Mouse (Mus musculus): Measurements from ENCODE around the gene Ikzf1. TPM values are rescaled to one million over a fixed set of nuclear protein-coding genes. Genes with fewer than 3 reads are reported as not detected.

Ikzf1 gene
- total and polyA plus RNA-seq, 3 experiments = 60.5 to 214 (median 143) TPM

- no peaks in the 10 kb centered on the region for H3K36me3 ChIP-seq (replicated peaks)
- H3K9me3 ChIP-seq (replicated peaks) = no peaks in the 10 kb centered on the region
- ATAC-seq (ENCODE audit: extremely low read depth, insufficient number of reproducible peaks, low FRiP score, poor library complexity, severe bottlenecking) (no peak), DNase-seq (ENCODE audit: low spot score) (no peak)
- no peak overlapping the region for H3K4me3 ChIP-seq (ENCODE audit: low read depth, low read length)
- TF ChIP-seq TAL1 (conservative IDR thresholded peaks at IDR 0.05; ENCODE audit: low read depth, low read length) = no peak
- no peak for TF ChIP-seq GATA2 (IDR thresholded peaks at IDR 0.05; ENCODE audit: borderline replicate concordance, low read depth, low read length)
- TF ChIP-seq CTCF (IDR thresholded peaks at IDR 0.05; ENCODE audit: low read depth, low read length) = no peak
- no peak for TF ChIP-seq GATA1 (IDR thresholded peaks at IDR 0.05; ENCODE audit: borderline replicate concordance, low read length)
- TF ChIP-seq POLR2AphosphoS5 (IDR thresholded peaks at IDR 0.05; ENCODE audit: insufficient replicate concordance, low read depth, low read length) = no peak
- peaks cover 47% of the 10 kb centered on the region for H3K4me1 ChIP-seq (ENCODE audit: insufficient read depth, low read depth, low read length)
- H3K27me3 ChIP-seq (ENCODE audit: insufficient read depth, low read length) = no peaks in the 10 kb centered on the region
These were observed 24.2 kb upstream of the Ikzf1 start for GRCm38 (mm10) chr11:11660651-11661050.

- no peak for TF ChIP-seq POLR2AphosphoS5 (IDR thresholded peaks at IDR 0.05; ENCODE audit: insufficient replicate concordance, low read depth, low read length)
- no peak for TF ChIP-seq CTCF (IDR thresholded peaks at IDR 0.05; ENCODE audit: low read depth, low read length)
- TF ChIP-seq GATA1 (IDR thresholded peaks at IDR 0.05; ENCODE audit: borderline replicate concordance, low read length) = no peak
- no peak for TF ChIP-seq TAL1 (conservative IDR thresholded peaks at IDR 0.05; ENCODE audit: low read depth, low read length)
- TF ChIP-seq GATA2 (IDR thresholded peaks at IDR 0.05; ENCODE audit: borderline replicate concordance, low read depth, low read length) = no peak
- ATAC-seq (ENCODE audit: extremely low read depth, insufficient number of reproducible peaks, low FRiP score, poor library complexity, severe bottlenecking) = no peak
These were observed 17.4 kb upstream of the Ikzf1 start for GRCm38 (mm10) chr11:11667254-11667921.

GRCm38 (mm10) chr11:11667922-11668290, 16.9 kb upstream of the Ikzf1 start:
- H3K4me3 ChIP-seq (ENCODE audit: low read depth, low read length) = no peak overlapping the region
- TF ChIP-seq CTCF (IDR thresholded peaks at IDR 0.05; ENCODE audit: low read depth, low read length) = no peak
- H3K27me3 ChIP-seq (ENCODE audit: insufficient read depth, low read length) = no peaks in the 10 kb centered on the region
- no peak for DNase-seq (ENCODE audit: low spot score)
- no peak for ATAC-seq (ENCODE audit: extremely low read depth, insufficient number of reproducible peaks, low FRiP score, poor library complexity, severe bottlenecking)
- H3K36me3 ChIP-seq (replicated peaks) = no peaks in the 10 kb centered on the region
- H3K9me3 ChIP-seq (replicated peaks) = no peaks in the 10 kb centered on the region
- H3K4me1 ChIP-seq (ENCODE audit: insufficient read depth, low read depth, low read length) = peaks cover 7% of the 10 kb centered on the region

More at GRCm38 (mm10) chr11:11667254-11667921, 17.4 kb upstream of the Ikzf1 start:
- Histone ChIP-seq H3K9me3 (replicated peaks) (no peaks in the 10 kb centered on the region), H3K4me1 (ENCODE audit: insufficient read depth, low read depth, low read length) (peaks cover 7% of the 10 kb centered on the region), H3K36me3 (replicated peaks) (no peaks in the 10 kb centered on the region), H3K4me3 (ENCODE audit: low read depth, low read length) (no peak overlapping the region), H3K27me3 (ENCODE audit: insufficient read depth, low read length) (no peaks in the 10 kb centered on the region)
- no peak for DNase-seq (ENCODE audit: low spot score)

- H3K27me3 ChIP-seq (ENCODE audit: insufficient read depth, low read length) = no peaks in the 10 kb centered on the region
- peaks cover 5% of the 10 kb centered on the region for H3K4me1 ChIP-seq (ENCODE audit: insufficient read depth, low read depth, low read length)
- ATAC-seq (ENCODE audit: extremely low read depth, insufficient number of reproducible peaks, low FRiP score, poor library complexity, severe bottlenecking) = no peak
- TF ChIP-seq GATA2 (IDR thresholded peaks at IDR 0.05; ENCODE audit: borderline replicate concordance, low read depth, low read length) = no peak
- TF ChIP-seq CTCF (IDR thresholded peaks at IDR 0.05; ENCODE audit: low read depth, low read length) = no peak
- no peak for TF ChIP-seq GATA1 (IDR thresholded peaks at IDR 0.05; ENCODE audit: borderline replicate concordance, low read length)
- no peak for TF ChIP-seq TAL1 (conservative IDR thresholded peaks at IDR 0.05; ENCODE audit: low read depth, low read length)
- TF ChIP-seq POLR2AphosphoS5 (IDR thresholded peaks at IDR 0.05; ENCODE audit: insufficient replicate concordance, low read depth, low read length) = no peak
- no peak for DNase-seq (ENCODE audit: low spot score)
- no peak overlapping the region for H3K4me3 ChIP-seq (ENCODE audit: low read depth, low read length)
- peaks cover 5% of the 10 kb centered on the region for H3K36me3 ChIP-seq (replicated peaks)
- H3K9me3 ChIP-seq (replicated peaks) = no peaks in the 10 kb centered on the region
These were observed 11.8 kb upstream of the Ikzf1 start for GRCm38 (mm10) chr11:11672974-11673373.

GRCm38 (mm10) chr11:11675063-11675462, 9.7 kb upstream of the Ikzf1 start:
- Histone ChIP-seq H3K27me3 (ENCODE audit: insufficient read depth, low read length) (no peaks in the 10 kb centered on the region), H3K4me3 (ENCODE audit: low read depth, low read length) (no peak overlapping the region), H3K36me3 (replicated peaks) (peaks cover 5% of the 10 kb centered on the region), H3K9me3 (replicated peaks) (no peaks in the 10 kb centered on the region), H3K4me1 (ENCODE audit: insufficient read depth, low read depth, low read length) (peaks cover 5% of the 10 kb centered on the region)
- ATAC-seq (ENCODE audit: extremely low read depth, insufficient number of reproducible peaks, low FRiP score, poor library complexity, severe bottlenecking) (no peak), DNase-seq (ENCODE audit: low spot score) (no peak)
- TF ChIP-seq TAL1 (conservative IDR thresholded peaks at IDR 0.05; ENCODE audit: low read depth, low read length) (no peak), POLR2AphosphoS5 (IDR thresholded peaks at IDR 0.05; ENCODE audit: insufficient replicate concordance, low read depth, low read length) (no peak), GATA2 (IDR thresholded peaks at IDR 0.05; ENCODE audit: borderline replicate concordance, low read depth, low read length) (no peak), GATA1 (IDR thresholded peaks at IDR 0.05; ENCODE audit: borderline replicate concordance, low read length) (no peak), CTCF (IDR thresholded peaks at IDR 0.05; ENCODE audit: low read depth, low read length) (no peak)

GRCm38 (mm10) chr11:11676068-11676741, 8.6 kb upstream of the Ikzf1 start:
- peaks cover 5% of the 10 kb centered on the region for H3K36me3 ChIP-seq (replicated peaks)
- no peaks in the 10 kb centered on the region for H3K27me3 ChIP-seq (ENCODE audit: insufficient read depth, low read length)
- ATAC-seq (ENCODE audit: extremely low read depth, insufficient number of reproducible peaks, low FRiP score, poor library complexity, severe bottlenecking) (no peak), DNase-seq (ENCODE audit: low spot score) (no peak)
- TF ChIP-seq POLR2AphosphoS5 (IDR thresholded peaks at IDR 0.05; ENCODE audit: insufficient replicate concordance, low read depth, low read length) (no peak), GATA1 (IDR thresholded peaks at IDR 0.05; ENCODE audit: borderline replicate concordance, low read length) (no peak), CTCF (IDR thresholded peaks at IDR 0.05; ENCODE audit: low read depth, low read length) (no peak), GATA2 (IDR thresholded peaks at IDR 0.05; ENCODE audit: borderline replicate concordance, low read depth, low read length) (no peak), TAL1 (conservative IDR thresholded peaks at IDR 0.05; ENCODE audit: low read depth, low read length) (no peak)
- H3K4me3 ChIP-seq (ENCODE audit: low read depth, low read length) = no peak overlapping the region
- no peaks in the 10 kb centered on the region for H3K9me3 ChIP-seq (replicated peaks)
- H3K4me1 ChIP-seq (ENCODE audit: insufficient read depth, low read depth, low read length) = peaks cover 5% of the 10 kb centered on the region
